Mouse (Mus musculus) kidney, postnatal 10 days (tissue): Measurements from ENCODE around the gene Gale.
A peak's percentile ranks its signal among the peaks of the same experiment; 100 is the strongest.
"Not testable (repeated sequence)": the region's sequence is repeated elsewhere in the genome, so short reads cannot be mapped to it uniquely, and the experiment has no call there.

Experiments
- DNase-seq: peaks from one replicate; pipeline ENCODE4 v3.0.0; 2021; ENCODE audit warnings: mixed read lengths

Gene Gale

DNA sequence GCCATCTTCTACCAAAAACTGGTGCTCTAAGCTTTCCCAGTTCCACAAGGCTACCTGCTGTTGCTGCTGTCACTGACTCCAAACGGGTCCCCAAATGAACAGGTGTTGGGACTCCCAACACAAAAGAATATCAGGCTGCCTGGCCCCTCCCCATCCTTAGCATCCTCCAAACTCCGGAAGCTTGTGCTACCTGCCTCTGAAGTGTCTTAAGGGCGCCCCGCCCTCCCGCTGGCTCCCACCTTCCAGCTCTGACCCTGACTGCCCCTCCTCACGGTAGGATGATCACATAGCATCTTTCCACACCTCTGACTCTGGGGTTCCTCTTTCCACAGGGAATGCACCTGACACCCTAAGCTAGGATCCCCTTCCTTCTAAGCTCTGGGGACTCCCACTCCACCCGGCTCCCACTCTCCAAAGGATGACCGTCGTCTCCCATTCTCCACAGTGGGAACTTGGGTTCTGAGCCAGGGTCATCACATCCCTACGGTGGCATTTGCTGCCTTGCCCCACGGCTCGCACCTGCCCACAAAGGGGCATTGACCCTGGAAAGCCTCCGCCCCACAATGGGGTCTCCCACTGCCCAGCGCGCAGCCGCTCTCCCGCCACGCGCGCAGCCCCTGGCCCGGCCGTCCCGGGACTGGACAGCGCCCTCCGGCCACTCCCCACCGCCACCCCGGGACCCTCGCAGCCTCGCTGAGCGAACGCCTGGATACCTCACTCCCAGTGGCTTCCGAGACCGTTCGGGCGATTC, 8.5 kb downstream of the Gale start:
- no peak for DNase-seq

DNA sequence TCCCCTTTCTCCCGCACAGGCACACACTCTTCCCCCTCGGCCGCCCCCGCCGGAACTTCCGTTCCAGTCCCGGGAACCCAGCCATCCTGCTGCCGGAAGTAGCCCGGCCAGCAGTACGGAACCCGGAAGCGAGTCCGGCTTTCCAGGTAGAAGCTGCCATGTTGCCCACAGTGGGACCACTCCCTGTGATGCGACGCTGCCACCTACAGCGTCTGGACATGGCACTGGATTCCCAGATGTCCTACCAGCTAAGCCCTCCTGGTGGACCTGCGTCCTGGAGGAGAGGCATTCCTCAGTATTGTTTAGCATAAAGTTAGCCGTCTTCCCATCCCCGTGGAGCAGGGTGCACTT, 9.0 kb downstream of the Gale start, which contains the start of gene Lypla2:
Gene Lypla2 (minus strand): TSS at position 71 of the 351 bp plus-strand sequence.
- DNase-seq, result peak; percentile 94

DNA sequence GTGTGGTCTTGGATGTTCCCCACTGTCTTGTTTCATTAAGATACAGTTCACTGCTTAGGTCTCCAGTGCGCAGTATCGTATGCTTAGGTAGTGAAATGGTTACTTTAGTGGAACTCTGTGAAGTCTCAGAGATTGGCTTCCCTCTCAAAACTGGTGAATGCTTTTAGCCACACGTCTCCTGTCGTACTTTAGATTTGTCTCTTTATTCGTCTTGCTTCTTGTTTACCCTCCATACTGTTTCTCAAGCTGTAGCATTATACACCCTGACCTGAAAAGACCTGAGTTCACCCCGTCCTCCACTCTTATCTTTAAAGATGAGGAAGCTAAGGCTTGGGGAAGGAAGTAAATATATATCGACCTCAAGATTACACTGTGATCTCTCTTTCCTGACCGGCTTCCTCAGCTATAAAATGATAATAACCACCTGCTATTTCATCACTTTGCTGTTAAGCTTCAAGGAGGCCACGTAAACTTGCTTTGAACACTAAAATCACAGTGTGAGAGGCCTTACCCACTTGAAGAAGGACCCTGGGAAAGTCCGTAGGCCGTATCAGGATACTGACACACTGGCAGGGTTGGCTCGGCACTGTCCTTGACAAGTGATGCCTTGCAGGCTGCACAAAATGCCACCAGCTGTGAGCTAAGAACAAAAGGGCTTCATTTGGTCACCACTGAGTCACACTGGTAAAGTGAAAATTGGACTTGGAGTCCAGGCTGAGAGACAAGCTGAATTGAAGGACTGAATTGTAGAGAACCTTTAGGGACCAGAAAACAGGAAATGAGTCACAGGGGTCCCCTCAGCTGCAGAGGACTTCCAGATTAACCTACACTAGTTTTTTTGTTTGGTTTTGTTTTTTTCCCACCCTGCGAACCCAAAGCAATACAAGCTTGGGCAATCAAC, 9.6 kb downstream of the Gale start:
- DNase-seq, result no peak

DNA sequence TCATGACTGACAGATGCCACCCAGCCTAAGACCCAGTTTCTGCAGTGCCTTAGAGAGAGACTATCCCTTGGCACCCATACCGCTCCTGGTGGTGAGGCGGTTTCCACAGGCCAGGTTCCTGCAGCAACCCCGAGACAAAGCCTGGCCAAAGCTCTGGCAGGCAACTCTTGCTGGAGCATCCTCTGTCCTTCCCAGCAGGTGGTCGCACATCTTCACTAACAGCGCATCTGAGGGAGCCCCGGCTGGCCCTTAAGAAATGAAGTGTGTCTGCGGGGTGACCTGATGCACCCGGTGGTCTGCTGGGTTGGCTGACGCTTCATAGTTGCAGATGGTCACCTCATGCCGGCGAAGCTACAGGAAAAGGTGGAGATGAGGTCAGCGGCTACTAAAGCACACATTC, 12.6 kb downstream of the Gale start:
- DNase-seq, result no peak

DNA sequence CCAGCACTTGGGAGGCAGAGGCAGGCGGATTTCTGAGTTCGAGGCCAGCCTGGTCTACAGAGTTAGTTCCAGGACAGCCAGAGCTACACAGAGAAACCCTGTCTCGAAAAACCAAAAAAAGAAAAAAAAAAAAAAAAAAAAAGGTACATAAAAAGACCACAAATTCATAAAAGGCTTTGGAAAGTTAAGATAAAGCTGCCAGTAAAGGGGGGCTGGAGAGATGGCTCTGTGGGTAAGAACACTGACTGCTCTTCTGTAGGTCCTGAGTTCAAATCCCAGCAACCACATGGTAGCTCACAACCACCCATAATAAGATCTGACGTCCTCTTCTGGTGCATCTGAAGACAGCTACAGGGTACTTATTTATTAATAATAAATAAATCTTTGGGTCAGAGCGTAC, 16.7 kb downstream of the Gale start:
- not testable (repeated sequence) for DNase-seq

DNA sequence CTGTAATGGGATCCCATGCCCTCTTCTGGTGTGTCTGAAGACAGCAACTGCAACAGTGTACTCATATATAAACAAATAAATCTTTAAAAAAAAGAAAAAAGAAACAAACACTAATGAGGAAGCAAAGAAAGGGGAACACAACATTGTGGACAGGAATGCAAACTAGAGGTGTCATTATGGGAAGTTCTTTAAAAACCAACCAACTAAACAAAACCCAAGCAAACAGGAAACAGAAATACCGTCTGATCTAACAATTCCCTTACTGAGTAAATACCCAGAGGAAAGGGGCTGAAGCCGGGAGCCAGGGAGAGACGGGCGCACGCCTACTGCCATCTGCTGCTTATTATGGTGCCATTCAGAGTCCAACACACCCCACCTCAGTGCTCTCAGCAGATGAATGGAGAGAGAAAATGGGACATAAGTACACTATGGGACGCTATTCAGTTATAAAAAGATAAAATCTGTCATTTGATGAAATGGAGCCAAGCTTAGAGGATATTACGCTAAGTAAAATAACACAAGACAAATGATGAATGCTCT, 18.1 kb downstream of the Gale start:
- DNase-seq, result no peak

DNA sequence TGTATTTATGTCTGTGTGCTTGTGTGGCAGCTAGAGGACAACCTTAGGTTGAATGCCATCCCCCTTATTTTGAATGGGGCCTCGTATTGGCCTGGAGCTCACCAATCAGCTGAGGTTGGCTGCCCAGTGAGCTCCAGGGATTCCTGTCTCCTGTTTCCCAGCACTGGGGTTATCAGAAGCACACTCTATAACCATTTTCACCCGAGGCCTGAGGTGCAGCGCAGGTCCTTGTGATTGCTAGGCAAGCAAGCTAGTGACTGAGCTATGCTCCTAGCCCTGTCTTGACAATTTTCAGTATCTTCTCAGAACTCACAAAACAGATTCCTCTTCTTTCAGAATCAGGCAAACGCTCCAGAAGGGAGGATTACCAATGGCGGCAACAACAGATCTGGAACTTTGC, 21.0 kb downstream of the Gale start:
- no peak for DNase-seq

DNA sequence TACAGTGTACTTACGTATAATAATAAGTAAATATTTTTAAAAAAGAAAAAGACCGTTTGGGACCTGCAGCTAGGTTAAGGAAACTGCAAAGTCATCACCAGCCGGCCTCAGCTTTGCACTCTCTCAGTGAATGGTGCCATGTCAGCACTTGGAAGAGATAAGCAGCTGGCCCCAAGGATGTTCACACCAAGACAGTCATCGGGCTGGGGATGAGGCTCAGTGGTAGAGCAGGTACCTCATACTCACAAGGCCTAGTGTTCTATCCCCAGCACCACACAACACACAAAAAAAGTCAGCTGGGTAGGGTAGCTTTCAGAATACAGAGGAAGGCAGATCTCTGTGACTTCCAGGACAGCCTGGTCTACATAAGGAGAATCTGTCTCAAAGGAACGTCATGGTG, 21.7 kb downstream of the Gale start:
- no peak for DNase-seq

DNA sequence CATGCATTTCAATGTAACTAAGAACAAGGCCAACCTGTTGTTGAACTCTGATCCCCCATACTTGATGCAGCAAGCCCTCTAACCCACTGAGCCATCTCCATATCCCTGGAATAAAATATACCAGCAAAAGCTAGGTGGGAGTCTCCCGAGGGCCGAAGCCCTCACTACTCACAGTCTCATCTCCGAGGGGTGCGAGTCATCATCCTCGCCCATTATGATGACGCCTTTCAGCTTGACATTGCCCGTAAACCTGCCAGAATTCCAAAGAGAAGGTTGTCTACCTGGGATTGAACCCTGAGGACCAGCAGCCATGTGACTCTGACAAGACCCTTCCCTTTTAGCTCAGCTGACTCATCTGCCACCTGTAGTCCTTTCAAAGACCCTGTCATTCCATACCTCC, 22.2 kb downstream of the Gale start:
- DNase-seq, result no peak

DNA sequence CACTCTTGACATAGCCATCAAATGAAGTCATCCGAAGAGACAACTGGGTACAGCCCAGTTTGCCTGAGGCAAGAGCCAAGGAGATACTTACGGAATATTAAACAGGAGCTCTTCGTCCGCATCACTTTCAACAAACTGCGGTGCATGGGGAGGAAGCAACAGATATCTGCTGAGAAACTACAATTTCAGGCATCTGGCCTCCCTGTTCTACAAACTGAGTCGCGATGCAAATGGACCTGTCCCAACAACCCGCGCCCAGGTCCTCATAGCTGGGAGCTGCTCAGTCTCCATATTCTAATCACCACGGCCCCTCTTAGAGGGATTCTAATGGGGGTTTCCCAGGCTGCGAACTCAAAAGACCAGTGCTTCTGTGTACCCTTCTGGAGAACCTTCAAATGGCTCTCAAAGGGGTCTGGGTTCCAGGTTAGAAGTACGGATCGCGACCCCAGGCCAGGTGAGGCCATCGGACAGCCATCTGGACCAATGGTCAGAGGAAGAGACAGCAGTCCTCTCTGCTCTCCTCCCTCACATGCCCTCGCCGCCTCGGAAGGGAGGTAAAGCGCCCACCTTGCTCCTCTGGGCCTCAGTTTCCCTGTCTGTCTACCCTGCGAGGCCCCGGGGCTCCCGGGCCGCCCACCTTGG, 22.9 kb downstream of the Gale start:
- DNase-seq, result no peak

DNA sequence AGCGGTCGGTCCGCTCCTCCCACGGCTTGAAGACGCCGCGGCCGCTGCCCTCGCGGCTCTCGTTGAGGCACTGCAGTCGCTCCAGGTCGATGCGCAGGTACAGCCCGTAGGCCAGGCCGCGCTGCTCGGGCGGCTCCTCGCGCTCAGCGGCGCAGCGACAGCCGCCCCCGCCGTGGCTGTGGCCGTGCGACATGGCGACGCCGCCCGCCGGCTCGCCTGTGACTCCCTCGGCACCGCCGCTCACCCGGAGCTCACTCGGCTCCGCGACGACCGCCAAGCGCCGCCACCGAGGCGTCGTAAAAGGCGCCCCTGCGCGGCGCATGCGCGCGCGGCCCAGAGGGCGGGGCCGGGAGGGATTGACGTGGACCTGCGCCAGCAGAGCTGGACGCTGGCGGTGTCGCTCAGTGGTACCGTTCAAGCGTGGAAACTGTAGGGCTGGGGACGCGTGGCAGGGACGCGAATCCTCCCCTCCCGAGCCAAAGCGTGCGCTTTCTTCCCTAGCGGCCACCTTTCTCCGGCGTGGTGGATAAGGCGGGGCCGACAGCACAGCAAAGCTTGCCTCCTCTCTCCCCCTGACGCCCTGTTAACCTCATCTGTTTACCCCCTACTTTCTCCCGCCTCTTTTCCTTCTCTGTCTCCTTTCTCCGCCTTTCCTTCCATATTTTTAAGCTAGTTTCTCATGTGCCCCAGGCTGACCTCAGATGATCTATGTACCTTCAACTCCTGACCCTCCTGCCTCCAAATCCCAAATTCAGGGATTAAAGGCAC, 23.6 kb downstream of the Gale start, which contains the start of gene Pithd1:
Gene Pithd1 (minus strand): TSS at position 322 of the 768 bp plus-strand sequence.
- DNase-seq, result peak; percentile 95

DNA sequence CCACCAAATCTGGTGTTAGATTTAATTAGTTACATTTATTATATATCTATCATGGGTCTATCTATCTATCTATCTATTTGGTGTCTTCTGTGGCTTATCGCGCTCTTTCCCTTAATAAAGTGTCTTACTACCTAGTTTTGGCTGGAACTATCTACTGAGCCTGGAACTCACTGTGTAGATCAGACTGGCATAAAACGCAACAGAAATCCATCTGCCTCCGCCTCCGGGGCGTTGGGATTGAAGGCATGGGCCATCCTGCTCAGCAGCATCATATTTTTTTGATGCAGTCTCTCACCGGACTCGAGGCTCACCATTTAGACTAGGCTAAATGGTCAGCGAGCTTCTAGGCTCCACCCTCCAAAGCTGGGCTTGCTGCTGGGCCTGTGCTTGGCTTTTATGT, 24.2 kb downstream of the Gale start:
- no peak for DNase-seq

DNA sequence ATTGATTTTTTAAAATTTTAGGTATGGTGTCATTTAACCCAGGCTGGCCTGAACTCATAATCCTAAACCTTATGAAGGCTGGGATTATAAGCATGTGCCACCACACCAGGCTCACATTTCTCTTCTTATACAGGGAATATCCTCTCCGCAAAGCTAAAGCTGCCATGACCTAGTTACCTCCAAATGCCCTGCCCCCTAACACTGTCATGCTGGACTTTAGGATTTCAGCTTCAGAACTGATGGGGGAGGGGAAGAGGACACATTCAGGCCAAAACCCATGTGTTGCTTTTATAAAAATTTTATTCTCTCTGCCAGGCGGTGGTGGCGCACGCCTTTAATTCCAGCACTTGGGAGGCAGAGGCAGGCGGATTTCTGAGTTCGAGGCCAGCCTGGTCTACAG, 30.4 kb downstream of the Gale start:
- DNase-seq, result no peak

DNA sequence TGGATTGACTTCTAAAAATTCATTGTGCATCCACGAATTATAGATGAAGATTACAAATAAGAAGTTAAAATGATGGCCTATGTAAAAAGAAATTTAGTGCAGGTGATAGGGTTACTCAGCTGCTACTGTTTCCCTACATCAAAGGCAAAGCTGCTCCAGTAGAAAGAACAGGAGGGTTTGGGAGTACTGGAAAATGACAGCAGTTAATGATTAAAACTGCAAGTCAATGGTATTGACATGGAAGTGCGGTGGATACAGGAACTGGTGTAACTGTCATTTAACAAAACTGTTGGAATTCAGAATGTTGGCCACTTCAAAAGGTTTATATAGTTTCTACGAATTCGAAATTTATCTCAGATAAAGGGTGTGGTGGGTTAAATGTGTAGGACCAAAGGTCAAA, 31.6 kb downstream of the Gale start:
- no peak for DNase-seq

DNA sequence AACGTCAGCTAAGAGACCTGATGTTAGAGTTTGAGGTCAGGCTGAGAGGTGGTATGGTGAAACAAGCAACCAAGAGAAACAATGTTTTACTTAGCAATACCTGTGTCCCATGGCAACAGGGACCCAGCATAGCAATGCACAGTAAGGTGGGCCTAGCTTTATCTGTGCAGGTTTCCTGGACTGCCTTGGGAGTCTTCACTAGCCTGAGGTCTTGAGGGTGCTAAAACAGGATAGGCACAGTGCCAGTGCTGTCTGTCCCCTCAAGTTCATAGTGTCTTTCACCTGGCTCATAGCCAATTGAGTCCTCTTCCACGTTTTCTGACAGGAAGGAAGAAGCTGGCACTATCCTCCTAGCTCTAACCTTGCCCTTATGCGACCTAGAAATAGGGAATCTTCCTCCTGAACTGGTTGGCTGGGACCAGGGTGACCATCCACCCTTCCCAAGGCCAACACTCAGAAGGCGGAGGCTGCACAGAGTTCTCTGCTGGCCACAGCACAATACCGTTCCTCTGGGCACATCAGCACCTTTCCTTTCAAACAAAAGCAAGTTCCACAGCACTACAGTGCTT, 40.7 kb downstream of the Gale start:
- no peak for DNase-seq

DNA sequence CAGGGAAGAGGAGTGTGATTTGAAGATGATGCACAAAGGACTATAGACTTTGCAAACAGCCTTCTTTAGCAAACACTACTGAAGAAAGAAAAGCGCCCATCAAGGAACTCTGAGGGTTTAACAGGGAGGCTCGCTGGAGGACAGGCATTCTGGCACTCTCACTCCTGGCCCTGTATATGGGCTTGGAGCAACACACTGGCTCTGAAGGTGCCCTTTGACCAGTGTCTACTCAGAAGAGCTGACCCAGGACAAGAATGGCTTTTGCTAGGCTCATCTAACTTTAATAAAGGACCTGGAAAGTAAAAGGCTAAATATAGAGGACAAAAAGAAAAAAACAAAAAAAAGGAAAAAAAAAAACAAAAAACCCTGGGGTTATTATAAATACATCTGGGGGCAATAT, 41.4 kb downstream of the Gale start:
- no peak for DNase-seq

DNA sequence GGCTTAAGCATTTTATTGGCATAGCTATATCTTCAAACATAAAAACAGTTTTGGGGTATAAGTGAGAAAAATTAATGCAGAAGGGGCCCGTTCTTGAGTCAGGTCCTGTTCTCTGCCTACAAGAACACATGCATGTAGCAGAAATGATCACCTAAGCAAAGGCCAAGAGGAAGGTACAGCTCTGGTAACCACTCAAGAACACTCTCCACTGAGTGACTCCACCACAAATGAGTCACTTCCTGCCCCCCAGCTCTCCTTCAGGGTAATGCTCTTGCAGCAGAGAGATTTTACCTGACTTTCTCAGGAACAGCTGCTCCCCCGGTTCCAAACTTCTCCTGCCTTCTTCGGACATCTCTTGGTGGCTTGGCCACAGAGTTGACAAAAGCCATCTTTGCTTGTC, 43.3 kb downstream of the Gale start:
- DNase-seq, result no peak

DNA sequence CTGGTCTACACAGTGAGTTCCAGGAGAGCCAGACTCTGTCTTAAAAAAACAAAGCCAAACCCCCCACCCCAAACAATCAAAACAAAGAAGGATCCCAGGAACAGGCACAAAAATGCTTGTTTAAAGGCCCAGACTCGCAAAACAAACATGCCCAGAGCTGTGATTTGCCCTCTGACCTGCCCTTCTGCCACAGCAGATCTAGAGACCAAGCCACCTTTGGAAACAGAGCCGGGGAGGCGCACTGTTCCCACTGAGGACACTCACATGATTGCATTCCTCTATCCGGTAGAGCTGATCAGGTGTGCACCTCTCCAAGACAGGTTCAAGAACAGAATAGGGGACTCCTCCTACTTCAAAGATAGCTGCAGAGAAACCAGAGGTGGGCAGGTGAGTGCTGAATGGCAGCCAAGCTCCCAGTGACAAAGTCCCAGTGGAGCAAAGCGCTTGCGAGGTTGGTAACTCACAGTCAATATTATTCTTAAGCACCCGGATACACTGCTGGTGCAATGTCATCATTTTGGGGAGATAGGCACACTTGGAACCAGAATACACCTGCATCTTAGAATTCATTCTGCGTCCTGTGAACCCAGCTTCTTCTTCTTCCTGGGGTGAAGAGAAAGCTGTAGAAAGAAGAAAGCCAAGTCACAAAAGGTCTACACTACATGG, 45.4 kb downstream of the Gale start:
- no peak for DNase-seq

DNA sequence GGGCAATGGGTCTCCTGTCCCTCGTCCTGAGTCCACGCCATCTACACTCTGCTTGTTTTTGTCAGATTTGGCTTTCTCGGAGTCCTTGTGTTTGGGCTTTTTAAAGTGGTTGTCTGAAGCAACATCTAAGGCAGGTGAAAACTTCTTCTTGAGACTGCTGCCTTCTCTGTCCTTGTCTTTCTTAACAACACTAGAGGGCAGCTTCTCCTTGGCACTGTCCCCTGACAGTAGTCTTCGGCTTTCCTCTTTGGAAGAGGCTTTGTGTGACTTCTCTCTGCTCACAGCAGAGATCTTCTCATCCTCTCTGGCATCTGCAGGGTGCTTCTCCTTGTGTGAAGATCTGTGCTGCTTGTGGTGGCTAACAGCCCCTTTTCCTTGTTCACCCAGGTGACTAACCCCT, 47.1 kb downstream of the Gale start:
- DNase-seq, result no peak

DNA sequence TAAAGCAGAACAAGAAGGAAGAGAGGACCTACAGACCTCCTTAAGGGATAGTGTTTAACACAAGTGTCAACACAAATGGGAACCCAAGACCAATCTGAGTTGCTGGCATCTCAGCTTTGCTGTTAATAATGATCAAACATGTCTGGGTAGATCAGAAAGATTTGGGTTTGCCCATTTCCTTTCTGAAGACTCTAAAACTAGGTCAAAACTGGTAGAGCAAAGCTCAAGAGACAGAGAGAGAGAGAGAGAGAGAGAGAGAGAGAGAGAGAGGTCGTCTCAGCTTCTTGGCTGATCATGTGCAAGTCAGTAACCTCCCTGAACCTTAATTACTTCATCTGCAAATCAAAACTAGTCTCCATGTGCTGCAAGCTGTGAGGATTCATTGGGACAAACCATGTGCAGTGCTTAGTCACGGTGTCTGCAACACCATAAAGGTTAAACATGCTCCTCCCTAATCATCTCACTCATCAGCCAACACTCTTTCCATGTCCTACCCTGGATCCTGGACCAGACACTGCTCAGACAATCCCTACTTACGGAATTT, 52.6 kb downstream of the Gale start:
- no peak for DNase-seq
